Mouse (Mus musculus) lung, postnatal 0 days (tissue): ENCODE results near the gene Gm15517.
A peak's percentile ranks its signal among the peaks of the same experiment; 100 is the strongest.

ENCODE experiments used
- CTCF ChIP-seq: IDR thresholded peaks from 2 replicates; pipeline ENCODE4 v1.5.1; 2016; ENCODE audit warnings: antibody characterized with exemption, mild to moderate bottlenecking
- EP300 ChIP-seq: IDR thresholded peaks from 2 replicates; pipeline ENCODE4 v1.6.1; 2016; ENCODE audit warnings: antibody characterized with exemption, mild to moderate bottlenecking, control low read depth

DNA sequence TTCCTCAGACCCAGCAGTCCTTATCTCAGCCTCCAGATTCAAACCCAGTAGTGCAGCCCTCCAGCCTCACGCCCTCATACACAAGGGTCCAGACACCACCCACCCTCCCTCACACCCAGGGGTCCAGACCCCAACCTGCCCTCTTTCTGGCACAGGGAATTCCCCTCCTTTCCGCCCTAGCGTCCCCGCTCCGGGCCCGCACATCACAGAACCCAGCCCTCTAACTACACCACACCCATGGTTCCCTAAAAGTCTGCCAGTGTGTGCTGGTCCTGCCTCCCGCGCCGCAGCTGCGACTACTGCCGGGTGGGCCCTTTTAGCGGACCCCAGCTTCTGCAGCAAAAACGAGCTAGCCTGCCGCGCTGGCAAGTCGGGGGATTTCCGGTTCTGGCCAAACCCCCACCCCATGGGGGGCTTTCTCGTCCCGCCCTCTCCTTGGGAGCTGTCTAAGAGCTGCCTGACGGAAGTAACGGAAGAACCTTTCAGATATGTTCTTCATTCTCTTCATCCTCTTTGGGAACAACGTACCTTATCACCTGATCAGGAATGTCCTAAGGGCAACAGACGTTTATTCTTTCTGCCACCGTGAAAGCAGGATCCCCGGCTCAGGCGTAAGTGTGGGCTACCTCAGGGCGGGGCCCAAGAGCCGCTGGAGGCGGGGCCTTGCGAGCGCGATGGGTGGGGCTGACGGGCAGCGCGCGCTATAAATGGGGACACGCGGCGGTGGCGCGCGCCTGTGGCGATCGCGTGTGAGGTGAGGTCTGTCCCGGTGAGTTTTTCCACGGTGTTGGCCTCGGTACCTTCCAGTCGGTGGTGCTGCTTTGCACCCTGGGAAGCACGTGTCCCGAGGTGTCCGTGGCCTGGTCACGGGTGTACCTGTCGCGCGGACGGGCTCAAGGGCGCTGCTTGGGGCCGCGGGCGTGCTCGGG, 14.9 kb upstream of the Gm15517 start, which contains the start of the genes 1700028J19Rik and 2410002F23Rik:
- TF ChIP-seq CTCF (no peak), EP300 (peak; percentile 90)
